Mouse (Mus musculus) gonadal fat pad, adult 2 months (tissue): Measurements from ENCODE around the gene Wbp2. TPM values are rescaled to one million over a fixed set of nuclear protein-coding genes. Genes with fewer than 3 reads are reported as not detected.
"Not testable (repeated sequence)": the region's sequence is repeated elsewhere in the genome, so short reads cannot be mapped to it uniquely, and the experiment has no call there.

Source experiments
- DNase-seq: peaks from one replicate; pipeline ENCODE4 v3.0.0-alpha.2; 2012; ENCODE audit warnings: low read depth
- polyA plus RNA-seq: library from polyadenylated mRNA; depleted of rRNA; stranded (reverse); fragments of >200 nt; gene quantifications from 2 replicates; pipeline ENCODE4 v1.2.3, GENCODE M21; 2012

Wbp2 gene
- polyA plus RNA-seq, 1 experiment: 180 TPM

DNA sequence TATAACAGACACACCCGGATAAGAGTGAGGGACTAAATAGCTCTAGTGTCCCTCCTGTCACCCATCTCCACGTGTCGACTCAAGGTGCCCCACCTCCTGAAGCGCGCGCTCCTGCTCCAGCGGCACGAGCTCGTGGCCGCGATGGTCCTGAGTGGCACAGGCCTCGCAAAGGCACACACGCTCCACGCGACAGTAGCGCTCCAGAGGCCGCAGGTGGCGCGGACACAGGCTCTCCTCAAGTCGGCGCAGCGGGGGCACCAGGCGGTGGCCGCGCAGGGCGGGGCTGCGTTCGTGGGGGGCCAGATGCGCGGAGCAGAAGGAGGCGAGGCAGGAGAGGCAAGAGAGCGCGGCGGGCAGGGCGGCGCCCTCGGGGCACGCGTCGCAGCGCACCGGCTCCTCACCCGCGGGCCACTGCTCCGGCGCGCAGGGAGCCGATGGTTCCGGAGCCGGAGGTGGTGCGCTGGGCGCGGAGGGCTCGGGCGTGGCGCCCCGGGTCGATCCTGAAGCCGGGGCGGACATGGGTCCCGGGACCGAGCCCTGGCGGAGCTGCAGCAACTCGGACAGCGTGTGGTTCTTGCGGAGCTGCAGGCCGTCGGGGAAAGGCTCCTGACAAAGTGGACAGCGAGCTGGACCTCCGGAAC is 22.8 kb upstream of the Wbp2 start:
- DNase-seq: no peak

DNA sequence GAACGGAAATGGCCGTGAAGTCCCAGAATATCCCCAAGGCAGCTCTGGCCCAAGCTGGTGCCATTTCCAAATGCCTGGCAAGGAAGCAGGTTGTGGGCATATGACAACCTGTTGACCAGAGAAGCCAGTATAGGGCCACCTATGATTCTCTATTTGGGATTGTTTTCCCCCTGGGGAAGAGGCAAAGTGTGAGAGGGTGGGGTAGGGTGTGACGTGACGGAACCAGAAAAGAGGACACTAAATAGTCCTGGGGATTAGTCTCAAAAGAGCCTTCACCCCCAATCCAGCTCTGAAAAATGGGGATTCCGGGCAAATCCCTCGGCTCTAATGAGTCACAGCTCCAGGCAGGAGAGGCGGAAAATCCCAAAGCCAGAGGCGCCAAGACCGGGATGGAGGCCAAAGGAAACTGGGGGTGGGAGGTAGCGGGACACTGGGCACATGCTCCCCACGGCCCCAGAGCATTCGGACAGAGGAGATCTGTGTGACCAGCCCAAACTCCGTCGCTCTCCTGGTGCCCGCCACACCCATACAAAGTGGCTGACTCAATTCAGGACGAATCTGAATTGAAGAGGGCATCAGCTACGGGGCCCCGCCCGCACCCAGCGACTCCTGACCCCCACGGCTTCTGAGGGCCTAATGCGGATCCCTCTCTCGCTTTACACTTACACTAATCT is 21.8 kb upstream of the Wbp2 start:
- no peak for DNase-seq

DNA sequence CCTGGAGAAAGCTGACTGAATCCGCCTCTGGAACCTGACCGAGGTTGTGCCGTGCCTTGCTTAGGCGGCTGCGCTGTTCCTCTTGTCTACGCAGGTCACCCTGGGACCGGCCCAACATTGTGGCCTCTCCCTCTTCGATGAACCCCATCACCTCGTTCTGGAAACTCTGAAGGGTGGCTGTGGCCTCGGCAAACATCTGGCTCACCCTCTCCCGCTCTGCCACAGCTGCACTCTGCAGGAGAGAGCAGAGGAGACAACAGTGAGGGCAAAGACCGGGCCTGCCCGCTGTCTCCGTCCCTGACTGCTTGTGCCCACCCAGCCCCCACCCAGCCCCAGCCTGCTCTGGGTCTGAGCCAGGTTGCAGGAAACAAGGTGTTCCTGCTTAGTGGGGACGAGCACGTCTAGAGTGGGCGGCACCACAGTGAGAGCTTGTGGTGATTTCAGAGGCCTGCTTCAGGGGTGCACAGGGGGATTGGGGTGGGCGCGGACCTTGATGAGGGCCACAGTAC is 21.0 kb upstream of the Wbp2 start:
- DNase-seq: no peak

DNA sequence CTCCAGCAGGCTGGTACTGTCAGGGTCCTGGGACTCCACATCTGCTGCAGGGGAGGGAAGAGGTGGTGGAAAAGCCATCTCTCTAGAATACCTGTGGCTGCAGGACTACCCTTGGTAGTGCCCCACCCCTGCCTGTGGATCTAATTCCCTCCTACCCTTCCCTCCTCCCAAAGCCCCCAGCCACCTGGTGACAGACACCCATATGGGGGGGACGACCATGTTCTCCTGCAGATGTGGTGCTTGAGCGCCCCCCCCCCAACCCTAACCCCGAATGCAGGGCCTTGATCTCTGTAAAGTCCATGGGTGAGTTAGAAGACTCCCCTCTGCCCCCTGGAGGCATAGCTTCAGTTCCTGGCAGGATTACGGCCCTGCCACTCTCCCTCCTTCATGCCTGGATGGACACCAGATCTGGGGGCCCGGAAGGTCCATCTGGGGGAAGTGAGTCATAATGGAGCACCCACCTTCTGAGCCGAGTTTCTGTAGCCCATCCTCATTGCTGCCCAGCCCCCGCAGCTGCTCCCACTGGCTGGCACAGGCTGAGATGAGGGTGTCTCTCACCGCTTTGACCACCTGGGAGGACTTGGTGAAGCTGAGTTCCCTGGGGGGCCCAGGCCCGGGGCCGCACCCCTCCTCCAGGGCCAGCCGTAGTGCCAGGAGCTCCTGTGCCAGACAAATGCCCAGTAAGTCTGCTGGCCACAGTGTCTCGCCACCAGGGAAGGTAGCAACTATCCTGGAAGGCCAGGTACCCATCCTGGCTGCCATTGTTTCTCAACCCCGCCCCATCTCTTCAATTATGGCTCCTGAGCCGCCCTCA is 20.4 kb upstream of the Wbp2 start:
- no peak for DNase-seq

DNA sequence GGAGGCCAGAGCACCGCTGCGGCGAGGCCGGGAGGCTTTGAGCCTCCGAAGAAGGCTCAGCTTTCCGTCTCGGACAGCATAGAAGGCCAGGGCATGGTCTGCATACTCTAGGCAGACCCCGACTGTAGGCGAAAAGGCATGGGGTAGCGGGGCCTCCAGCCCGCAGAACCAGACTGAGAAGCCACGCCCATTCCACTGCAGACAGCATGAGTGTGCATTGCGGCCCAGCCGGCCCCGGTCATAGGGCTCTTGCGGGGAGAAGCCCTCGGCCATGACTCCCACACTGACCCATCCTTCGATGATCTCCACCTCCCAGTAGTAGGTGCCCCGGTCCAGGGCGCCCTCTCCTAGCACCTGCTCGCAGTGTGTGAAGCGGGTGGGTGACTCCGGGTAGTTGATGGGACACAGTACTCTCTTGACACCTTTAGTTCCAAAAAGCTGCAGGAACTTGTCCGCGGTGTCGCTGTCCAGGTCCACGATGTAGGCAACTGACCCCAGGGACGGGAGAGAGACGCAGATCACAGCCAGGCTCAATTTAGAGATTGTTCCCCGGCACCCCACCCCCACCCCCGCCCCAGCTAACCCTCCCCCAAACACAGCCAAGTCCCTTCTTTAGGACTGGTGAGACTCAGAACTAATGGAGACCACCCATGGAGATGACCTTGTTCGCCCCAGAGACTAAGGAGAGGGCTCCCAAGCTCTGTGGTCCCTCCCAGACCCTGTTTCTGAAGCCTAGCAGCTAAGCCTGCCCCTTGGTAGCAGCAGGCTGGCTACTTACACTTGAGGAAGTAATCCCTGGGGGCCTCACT is 19.6 kb upstream of the Wbp2 start:
- DNase-seq: no peak

DNA sequence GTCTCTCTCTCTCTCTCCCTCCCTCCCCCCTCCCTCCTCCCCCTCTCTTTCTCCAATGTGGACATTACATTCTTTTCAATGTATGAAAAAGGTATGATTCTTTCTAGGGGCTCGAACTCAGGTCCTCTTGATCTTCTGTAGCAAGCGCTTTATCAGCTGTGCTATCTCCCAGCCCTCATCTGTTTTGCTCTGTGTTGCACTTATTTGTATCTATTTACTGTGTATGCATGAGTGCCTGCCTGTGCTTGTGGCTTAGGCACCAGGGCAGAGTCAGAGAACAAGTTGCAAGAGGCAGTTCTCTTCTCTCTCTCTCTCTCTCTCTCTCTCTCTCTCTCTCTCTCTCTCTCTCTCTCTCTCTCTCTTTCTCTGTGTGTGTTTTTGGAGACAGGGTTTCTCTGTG is 18.3 kb upstream of the Wbp2 start:
- DNase-seq: no peak

DNA sequence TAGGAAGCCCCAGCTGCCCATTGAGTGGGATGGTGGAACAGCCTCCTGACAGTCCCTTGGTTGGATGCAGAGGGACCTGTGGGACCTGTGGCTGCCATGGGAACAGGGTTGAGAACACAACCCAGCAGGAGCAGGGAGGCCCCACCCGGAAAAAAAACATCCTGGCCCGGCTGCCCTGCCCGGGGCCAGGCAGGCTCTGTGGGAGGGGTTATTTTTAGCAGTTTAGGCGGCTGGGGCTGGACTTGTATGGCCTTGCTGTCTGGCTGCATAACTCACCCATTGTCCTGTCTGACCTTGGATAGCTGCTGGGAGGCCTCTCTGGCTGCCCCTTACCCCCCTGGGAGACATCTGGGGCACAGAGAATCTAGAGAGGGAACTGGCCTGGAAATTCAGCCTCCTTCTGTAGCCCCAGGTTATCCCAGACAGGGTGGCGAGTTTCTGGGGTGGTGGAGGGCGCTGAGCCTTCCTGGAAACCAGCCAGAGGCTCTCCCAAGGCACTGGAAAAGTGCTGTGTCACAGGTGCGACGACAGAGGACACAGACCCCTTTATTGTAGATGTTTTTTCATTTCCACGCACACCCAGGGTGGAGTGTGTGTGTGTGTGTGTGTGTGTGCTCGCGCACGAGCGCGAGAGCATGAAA is 17.3 kb upstream of the Wbp2 start:
- DNase-seq: no peak

DNA sequence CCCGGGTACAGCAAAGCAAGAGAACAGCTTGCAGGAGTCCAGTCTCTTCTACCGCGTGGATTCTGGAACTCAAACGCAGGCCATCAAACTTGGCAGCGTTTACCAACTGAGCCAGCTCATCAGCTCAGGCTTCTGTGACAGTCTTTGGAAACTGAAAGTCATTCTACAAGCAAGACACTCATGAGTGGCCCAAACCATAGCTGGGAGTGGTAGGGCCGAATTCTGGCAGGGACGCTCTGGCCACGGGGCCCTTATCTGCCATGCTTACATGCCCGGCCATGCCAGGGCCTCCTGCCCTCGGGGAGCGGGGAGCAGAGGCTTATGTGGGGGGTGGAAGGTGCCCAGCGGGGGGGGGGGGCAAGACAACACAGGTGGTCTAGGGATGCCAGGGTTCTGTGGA is 16.8 kb upstream of the Wbp2 start:
- DNase-seq: no peak

DNA sequence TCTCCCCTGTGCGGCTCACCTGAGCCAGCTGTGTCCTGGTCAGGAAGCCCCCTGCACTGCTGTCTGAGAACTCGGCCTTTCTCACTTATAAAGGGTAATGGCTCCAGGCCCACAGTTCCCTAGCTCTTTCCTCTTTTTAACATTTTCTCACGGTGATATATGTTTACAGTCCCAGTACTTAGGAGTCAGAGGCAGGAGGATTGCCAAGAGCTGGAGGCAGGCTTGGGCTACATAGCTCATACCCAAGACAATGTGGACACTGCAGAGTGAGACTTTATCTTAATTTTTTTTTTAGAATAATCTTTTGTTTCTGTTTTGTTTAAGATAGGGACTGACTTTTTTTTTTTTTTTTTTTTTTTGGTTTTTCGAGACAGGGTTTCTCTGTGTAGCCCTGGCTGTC is 15.7 kb upstream of the Wbp2 start:
- DNase-seq: no peak

DNA sequence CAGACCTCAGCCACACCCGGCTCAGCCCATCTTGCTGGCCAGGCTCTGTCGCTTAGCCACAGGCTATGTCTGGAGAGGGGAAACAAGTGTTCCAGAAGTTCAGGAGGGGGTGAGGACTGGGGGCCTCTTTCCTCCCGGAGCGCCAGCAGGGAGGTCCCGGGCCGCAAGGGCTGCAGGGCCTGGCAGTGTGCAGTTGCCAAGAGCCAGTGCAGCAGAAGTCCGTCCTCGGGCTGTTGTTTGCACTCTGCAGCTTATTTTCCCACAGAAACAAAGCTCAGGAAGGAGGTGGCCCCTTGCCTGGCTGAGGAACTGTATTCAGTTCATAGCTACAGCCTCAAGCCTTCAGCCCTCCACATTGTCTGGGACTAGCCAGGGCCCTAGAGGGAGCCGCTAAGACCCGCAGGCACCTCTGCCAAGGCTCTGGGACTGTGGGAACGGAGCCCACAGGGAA is 15.2 kb upstream of the Wbp2 start:
- no peak for DNase-seq

DNA sequence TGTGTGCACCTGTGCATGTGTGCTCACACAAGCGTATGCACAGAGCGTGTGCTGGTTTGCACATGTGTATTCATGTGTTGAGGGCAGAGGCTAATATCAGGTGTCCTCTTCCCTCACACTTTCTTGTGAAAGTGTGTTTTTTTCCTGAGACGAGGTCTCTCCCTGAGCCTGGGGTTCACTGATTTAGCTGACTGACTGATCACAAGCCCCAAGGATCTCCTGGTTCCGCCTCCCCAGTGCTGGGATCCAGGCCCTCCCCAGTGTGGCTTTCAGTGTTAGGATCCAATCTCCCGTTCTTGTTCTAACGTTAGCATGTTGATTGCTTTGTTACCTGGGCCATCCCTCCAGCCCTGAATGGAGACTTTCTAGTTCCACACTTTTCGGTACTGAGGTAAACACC is 14.0 kb upstream of the Wbp2 start:
- DNase-seq: no peak

DNA sequence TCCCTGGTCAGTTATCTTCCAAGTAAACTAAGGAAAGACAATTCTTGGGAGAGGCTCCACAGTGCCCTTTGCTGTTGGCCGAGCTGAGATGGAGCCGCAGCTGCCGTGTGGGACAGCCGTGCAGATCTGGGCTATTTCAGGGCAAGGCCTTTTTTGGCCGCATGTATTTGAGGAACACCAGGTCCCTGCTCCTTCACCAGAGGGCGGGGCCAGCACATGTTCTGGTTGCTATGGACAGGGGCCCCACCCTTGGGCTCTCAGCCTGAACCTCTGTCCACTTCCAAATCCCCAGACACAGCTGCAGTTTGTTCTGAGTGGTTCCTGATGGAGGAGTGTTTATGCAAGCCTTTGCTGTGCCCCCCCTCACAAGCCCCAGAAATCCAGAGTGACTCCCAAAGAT is 13.6 kb upstream of the Wbp2 start:
- DNase-seq: no peak

DNA sequence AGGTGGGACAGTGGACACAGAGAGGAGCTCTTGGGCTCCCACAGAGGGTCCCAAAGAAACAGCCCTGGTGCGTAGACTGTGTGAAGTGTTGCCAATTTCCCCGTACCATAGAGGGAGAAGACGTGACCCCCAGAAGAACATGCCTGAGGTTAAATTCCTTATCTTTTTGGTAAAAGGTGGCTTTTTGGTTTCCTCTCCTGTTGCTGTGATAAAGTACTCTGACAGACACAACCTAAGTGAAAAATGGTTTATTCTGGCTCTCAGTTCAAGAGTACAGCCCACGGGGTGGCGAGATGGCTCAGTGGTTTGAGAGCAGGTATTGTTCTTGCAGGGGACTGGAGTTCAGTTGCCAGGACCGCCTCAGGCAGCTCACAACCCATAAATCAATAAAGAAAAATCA is 12.7 kb upstream of the Wbp2 start:
- DNase-seq: no peak

DNA sequence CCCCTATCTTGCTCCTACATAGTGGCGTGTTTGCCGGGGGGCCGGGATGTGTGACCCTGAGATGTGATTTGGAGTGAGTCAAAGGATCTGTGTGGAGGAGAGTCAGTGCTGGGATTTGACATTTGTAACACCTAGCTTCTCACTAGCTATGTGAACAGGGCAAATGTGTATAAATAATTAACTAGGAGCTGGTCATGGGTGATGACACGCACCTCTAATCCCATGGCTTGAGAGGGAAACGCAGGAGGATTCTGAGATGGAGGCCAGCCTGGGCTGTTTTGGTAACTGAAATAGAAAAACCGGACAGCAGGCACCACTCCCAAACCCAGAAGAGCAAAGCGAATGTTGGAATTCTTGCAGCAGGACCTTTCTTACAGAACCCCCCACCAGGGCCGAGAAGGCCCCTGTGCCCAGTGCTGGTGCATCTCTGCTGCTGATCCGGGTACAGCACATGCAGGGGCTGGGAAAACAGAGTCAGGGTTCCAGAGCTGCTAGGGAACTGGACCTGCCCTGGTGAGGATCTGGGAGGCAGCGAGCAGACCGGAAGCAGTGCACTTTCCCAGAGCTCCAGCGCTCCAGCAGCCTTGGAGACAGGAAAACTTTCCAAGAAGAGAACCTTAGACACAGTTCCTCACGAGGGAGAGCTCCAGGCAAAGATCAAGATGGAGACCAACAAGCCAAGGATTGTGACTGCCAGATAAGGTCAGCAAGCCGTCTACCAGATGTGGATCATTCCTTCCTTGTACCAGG is 12.1 kb upstream of the Wbp2 start:
- DNase-seq: no peak

DNA sequence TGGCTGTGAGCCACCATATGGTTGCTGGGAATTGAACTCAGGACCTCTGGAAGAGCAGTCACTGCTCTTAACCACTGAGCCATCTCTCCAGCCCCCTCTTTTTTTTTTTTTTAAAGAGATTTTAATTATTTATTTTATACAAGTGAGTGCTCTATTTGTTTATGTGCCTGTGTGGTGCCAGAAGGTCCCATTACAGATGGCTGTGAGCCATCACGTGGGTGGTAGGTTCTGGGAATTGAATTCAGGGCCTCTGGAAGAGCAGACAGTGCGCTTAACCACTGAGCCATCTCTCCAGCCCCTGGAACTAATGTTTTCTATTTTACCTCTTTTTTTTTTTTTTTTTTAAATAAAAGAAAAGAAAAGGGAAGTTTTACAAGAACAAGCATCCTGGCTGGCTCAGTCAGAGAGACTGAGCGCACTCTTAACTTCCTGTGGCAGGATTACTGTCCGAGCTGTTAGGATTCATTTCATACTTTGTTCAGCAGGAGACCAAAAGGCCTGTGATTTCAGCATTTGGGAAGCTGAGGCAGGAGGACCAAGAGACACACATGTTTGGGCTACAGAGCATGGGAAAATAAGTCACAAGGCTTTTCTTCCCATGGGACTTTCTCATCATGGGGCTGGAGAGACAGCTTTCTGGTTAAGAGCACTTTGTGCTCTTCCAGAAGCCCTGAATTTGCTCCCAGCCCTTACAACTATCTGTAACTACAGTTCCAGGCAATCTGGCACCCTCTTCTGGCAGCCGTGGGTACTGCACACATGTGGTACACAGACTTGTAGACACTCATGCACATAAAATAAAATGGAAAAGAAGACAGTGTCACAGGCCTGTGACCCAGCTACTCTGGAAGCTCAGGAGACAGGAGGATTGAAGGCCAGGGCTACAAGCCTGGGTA is 9.7 kb upstream of the Wbp2 start:
- no peak for DNase-seq

DNA sequence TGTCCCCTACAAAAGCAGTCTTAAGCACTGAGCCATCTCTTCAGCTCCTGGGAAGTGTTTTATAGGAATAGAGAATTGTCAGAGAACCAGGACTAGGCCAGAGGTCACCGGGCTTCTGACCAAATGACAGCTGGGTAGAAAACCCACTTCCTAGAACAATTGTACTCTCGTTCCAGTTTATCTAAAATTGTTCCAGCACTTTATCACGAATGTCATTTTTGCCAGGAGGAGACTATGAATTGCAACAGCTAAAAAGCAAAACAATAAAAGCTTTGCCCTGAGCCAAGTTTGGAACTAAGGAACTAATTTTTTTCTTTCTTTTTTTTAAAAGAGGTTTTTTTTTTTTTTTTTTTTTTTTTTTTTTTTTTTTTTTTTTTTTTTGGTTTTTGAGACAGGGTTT is 8.8 kb upstream of the Wbp2 start:
- DNase-seq: no peak

DNA sequence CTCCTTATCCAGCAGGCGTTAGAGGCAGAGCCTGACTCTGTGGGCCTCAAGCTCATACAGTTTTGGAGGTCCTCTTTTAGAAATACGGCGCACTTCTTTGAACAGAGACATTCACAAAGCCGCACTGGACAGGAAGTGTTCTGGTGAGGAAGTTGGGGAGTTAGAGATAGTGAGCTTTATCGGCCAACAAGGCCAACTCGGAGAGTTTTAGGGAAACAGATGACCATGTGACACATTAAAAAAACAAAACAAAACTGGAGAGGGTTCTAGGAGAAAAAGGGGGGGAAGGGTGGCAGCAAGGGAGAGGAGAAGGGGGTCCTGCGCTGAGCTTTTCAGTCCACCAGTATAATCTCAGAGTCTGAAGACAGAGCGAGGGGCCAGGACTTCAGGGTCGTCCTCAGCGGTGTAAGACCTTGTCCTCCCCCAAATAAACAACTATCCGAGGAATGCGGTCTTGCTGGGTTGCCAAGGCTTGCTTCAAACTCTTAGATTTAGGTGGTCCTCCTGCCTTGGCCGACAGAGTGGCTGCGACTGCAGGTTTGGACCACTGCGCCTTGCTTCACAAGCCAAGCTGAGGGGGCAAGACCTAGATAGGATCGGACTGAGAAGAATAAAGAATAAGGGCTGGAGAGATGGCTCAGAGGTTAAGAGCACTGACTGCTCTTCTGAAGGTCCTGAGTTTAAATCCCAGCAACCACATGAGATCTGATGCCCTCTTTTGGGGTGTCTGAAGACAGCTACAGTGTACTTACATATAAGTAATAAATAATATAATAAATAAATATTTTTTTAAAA is 7.2 kb upstream of the Wbp2 start:
- DNase-seq: no peak

DNA sequence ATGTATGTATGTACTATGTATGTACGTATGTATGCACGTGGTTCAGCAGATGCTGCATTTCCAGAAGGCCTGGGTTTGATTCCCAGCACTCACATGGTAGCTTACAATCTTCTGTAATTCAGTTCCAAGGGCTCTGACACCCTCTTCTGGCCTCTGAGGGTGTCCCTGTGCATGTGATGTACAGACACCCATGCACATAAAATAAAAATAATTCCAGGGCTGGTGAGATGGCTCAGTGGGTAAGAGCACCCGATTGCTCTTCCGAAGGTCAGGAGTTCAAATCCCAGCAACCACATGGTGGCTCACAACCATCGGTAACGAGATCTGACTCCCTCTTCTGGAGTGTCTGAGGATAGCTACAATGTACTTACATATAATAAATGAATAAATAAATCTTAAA is 6.2 kb upstream of the Wbp2 start:
- not testable (repeated sequence) for DNase-seq

DNA sequence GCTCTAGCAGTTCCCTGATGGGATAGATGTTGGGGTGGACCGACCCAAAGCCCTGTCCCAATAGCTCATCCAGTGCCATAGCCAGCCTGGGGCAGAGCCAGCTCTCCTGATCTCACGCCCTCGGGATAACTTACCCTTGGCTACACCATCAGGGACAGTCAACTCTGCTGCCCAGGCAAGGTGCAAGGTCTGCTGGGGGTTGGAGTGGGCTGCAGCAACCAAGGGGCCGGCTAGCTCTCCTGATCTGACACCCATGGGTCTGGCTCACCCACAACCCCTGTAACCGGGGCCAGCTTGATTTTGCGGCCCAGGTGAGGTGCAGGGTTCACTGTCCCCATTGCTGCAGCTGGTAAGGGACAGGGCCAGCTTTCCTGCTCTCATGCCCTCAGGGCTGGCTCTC is 4.8 kb upstream of the Wbp2 start:
- DNase-seq: no peak
